Mouse (Mus musculus) monocyte, adult 2 months (primary cell): ENCODE measurements around the gene Cx3cr1.

Experiments used
- DNase-seq, 2 experiments: peaks; one replicate each; pipeline ENCODE4 v3.0.0; 2022; ENCODE audit warnings: low spot score in 2 of 2, low read depth in 1 of 2

Cx3cr1 gene

DNA sequence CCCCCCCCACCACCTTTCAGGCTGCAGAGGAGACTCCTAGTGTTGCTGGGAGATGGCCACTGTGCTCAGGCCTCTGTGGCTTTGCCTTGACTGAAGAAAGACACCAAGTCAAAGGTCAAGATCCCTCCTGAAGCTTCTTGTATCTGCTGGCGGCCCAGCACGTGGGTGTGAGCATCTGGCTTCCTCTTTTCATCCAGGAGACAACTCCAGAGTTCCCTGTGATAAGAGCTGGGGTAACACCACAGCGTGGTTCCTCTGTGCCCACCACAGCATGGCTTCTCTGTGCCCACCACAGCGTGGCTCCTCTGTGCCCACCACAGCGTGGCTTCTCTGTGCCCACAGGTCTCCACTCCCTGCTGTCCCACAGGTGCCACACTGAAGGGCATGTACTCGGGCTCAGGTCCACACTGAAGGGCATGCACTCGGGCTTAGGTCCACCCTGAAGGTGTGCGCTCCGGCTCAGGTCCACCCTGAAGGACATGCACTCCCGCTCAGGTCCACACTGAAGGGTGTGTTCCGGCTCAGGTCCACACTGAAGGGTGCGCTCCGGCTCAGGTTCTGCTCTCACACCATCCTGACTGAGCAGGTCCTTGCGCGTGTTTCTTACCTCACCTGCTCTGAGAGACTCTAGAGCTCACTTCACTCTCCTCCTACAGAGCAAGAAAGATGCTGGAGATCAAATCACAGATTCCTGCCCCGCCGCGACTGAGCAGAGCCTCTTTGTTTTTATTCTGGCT lies 13.6 kb upstream of the Cx3cr1 start:
- peak in 1 of 2 experiments; percentile 13 for DNase-seq

GRCm38 (mm10) chr9:120082691-120083090 lies 13.0 kb upstream of the Cx3cr1 start:
- no peak for DNase-seq

DNA sequence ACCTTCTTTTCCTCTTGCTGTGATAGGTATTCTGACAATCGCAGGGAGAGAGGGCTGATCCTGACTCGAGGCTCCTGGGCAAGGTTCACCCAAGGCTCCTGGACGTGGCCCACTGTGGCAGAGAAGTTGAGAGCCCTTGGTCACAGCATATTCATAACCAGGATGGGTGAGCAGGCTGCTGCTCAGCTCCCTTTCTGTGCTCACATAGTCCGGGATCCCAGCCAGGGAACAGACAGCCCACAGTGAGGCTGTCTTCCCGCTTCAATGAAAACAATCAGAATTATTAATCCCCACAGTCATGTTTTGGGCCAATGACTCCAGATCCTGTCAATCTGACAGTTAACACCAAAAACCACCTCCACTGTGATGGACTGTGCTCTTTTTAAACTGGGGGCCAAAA lies 12.3 kb upstream of the Cx3cr1 start:
- DNase-seq, result no peak

DNA sequence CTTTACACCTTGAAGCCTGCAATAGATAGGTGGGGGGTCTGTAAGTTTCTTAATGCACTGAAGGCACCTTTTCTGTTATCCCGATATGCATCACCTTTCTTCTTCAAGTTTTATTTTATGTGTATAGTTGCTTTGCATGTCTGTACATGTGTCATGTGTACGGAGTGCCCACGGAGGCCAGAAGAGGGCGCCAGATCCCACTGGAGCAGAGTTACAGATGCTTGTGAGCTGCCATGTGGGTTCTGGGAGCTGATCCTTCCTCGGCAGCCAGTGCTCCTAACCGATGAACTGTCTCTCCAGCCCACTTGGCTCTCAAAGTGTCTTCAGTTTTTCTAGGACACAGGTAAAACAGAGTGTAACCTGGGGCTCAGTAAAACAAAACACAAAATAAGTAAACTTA lies 11.6 kb upstream of the Cx3cr1 start:
- no peak for DNase-seq

DNA sequence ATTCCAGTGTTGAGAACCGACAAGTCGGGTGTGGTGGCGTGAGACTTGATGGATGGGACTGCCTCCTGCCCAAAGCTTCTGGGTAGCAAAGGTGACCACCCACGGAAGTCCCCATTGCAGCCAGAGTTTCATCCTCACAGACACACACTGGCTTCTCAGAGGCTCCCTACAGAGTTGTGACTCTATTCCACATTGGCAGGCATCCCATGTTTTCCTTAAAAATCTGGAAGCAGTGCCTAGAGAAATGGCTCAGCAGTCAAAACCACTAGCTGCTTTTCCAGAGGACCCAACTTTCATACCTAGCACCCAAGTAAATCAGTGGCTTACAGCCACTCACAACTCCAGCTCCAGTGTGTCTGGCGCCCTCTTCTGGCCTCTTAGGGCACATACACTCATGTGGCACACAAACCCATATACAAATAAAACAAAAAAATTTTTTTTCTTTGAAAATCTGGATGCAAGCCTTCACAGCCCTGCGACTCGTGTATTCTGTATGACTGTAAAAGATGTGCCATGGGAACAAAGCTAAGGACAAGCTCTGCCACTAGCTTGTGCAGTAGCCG lies 10.9 kb upstream of the Cx3cr1 start:
- no peak for DNase-seq

GRCm38 (mm10) chr9:120079901-120080300 lies 10.2 kb upstream of the Cx3cr1 start:
- no peak for DNase-seq

DNA sequence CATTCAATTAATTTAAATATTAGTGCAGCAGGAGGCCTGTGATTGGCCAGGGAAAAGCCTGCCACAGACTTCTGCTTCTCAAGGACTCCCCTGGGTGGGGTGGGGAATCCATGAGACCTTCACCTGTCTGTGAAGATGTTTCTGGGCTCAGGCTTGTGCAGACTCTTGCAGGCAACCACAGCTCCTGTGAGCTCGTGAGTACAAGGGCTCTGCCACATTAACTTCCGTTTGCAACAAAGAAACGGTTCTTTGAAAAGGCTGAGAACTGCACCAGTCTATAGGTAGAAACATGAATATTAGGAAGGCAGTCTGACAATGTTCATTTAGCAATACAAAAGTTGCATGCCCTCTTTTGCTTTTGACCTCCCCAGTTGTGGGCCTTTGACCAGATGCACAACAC lies 8.6 kb upstream of the Cx3cr1 start:
- DNase-seq, result no peak

- no peak for DNase-seq
These were observed 4.8 kb upstream of the Cx3cr1 start for GRCm38 (mm10) chr9:120074516-120074915.

DNA sequence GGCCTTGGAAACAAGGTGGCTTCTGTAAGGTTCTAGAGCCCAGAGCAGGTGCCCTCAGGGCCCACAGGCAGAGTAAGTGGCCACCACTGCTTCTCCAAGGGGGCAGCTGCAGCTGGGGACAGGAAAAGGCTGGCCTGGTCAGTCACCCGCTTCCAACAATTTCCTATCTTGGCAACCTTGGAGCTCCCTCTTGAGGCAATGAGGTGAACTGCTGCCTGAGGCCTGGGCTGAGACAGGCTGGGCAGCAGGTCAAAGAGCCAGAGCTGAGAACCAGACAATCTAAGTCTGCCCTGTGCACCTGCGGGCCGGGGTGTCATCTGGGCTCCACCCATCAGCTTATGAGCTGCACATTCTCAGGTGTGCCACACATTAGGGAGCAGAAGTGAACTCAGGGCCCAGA lies 3.5 kb upstream of the Cx3cr1 start:
- peak; percentile 50 to 77 for DNase-seq

- no peak for DNase-seq
These were observed 1.6 kb upstream of the Cx3cr1 start for GRCm38 (mm10) chr9:120071251-120071650.

- DNase-seq, result peak in 1 of 2 experiments; percentile 39
These were observed 1.6 kb downstream of the Cx3cr1 start for GRCm38 (mm10) chr9:120068047-120068446.

GRCm38 (mm10) chr9:120067609-120068008 lies 2.1 kb downstream of the Cx3cr1 start:
- DNase-seq, result no peak

DNA sequence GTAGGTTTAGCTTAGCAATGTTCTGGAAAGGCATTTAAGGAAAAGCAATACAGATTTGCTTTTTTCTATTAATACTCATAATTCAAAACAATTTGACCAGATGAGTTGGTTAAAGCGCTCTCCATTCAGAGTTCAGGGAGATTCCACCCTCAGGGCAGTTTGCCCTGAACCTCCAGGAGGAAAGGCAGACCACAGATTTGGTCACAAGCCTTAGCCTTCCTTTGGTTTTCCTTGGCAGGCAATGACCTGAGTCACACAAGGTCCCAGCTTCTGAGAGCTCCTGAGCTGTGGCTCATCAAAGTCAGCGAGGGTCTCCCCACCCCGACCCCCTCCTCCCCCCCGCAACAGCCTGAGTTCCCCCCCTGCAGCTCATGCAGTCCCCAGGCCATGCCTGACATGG lies 5.4 kb downstream of the Cx3cr1 start:
- no peak for DNase-seq

DNA sequence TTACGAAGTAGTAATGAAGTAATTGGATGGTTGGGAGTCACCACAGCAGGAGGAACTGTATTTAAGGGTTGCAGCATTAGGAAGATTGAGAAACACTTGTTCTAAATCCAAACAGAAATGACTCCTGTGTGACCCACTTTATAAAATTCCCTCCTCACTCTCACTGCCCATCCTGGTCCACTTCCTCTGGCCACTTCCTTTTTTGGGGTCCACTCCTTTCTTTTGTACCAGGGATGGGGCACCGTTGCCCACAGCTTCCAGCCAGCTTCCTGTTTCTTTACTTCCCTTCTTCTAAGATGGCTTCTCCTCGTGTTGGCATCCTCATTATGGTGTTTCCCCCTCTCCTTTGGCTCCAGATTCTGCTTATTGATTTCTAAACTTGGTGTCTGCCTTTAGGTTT lies 10.9 kb downstream of the Cx3cr1 start:
- DNase-seq, result peak; percentile 61 to 67

DNA sequence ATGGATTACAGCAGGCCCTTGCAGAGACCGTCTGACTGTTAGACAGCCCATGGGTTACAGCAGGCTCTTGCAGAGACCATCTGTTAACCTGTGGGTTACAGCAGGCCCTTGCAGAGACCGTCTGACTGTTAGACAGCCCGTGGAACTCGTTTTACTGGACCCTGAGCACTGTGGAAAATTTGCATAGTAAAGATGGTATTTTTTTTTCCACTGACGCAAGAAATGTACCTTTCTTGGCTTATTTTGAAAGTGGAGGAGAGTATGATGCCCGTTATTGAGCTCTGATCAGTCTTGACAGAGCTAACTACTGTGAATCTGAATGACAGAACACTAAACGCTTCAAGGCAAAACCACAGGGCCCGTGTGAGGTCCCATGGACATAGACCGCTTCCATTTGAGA lies 13.5 kb downstream of the Cx3cr1 start:
- no peak for DNase-seq

DNA sequence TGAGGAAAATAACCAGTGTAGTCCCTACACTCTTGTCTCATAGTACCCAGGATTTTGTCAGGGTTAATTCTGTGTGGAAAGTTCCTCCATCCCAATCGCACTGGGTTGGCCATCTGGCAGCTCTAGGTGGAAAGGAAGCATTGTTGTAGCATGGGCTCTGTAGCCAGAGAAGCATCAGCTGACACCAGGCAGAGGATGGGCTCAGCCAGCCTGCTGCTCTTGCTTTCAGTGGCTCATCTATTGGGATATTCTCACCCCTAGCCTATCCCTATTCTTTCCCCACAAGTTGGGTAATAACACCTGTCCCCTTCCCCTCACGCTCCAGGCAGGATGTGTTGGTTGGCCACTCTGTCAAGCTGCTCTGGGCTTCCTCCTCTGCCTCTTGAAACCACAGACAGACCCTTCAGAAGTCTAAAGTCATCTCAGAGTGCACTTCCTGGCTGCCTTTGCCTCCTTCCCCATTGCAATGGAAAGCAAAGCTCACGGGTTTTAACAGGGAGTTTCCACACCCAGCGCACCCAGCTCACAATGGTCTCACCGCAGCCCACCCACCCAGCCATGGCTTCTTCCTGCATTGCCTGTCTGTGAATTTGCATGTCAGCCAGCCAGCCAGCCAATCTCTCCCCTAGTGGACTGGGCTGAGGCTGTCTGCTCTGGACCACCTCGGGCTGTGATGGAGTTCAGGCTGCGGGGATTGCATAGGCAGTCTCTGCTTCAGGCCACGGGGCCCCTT lies 15.0 kb downstream of the Cx3cr1 start:
- DNase-seq, result peak; percentile 46 to 75

DNA sequence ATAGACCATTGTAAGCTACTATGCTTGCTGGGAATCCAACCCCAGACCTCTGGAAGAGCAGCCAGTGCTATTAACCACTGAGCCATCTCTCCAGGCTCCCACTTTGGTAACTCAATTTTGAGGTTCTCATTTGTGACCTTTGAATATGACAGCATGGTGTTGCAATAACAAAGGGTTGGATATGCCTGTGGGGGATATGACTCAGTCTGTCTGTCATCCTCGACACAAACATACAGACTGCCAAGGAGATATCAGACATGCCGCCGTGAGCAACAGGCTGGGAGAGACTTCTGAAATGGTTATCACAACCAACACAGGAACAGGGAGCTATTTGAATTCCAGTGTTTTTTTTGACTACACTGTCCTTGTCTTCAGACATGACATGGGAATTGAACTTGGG lies 20.3 kb downstream of the Cx3cr1 start:
- no peak for DNase-seq

DNA sequence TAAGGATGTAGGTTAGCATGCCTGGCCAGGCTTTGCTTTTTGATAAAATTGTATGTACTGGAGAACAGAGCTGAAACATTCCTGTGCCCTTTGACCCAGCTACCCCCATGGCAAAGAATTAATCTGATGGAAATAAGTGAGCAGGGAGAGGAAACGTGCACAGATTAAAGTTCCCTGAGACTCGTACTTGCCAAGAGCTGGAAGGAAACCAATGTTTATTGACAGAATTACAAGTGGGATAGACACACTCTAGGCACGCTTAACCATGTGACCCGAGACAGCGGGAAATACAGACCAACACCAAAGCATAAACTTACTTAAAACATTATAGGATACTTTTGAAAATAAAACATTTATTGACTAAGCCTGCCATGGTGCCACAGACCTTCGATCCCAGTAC lies 21.2 kb downstream of the Cx3cr1 start:
- DNase-seq, result no peak

GRCm38 (mm10) chr9:120043115-120043514 lies 26.6 kb downstream of the Cx3cr1 start:
- peak; percentile 38 to 64 for DNase-seq

DNA sequence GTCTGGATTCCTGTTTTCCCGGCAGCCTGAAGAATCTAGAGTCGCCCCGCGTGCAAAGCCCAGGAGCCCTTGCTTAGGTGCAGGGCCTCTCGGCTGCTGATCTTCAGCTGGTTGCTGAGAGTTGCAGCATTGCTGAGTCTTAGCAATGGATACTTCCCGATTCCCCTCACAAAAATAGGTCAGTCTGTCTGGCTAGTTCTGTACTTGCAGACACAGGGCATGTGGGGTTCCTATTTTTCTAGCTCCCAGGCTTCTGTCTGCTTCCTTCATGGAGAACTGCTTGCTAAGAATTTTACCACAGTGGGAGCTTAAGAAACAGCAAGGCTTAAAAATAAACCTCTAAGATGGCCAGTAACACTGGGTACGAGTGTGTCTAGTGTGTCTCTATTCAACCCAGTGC lies 32.3 kb downstream of the Cx3cr1 start:
- no peak for DNase-seq

- DNase-seq, result no peak
These were observed 35.3 kb downstream of the Cx3cr1 start for GRCm38 (mm10) chr9:120034375-120034774.

- no peak for DNase-seq
These were observed 37.0 kb downstream of the Cx3cr1 start for GRCm38 (mm10) chr9:120032710-120033109.
